Mouse (Mus musculus): ENCODE measurements at regions not wholly inside any gene's neighbourhood (a gene's known extent, or its start where the extent isn't known, plus 50 kb on each side); places are given as distances from the start of the nearest gene placed in this dataset.
A peak's percentile ranks its signal among the peaks of the same experiment; 100 is the strongest.

- Histone ChIP-seq H3K27ac (ENCODE audit: low read depth) (no peak overlapping the region), H3K4me2 (ENCODE audit: low read depth, low read length) (no peak overlapping the region), H3K27me3 (ENCODE audit: insufficient read depth, low read length) (no peaks in the 10 kb centered on the region), H3K36me3 (replicated peaks; ENCODE audit: insufficient read depth, low read length) (no peaks in the 10 kb centered on the region), H3K9me3 (ENCODE audit: low read length) (no peaks in the 10 kb centered on the region), H3K4me3 (ENCODE audit: low read depth, low read length) (no peak overlapping the region), H3K4me1 (ENCODE audit: insufficient read depth) (no peaks in the 10 kb centered on the region), H3K9ac (replicated peaks) (no peak overlapping the region)
- no peak for DNase-seq
- no peak for TF ChIP-seq EP300 (IDR thresholded peaks at IDR 0.05; ENCODE audit: low read depth)
- TF ChIP-seq CTCF (IDR thresholded peaks at IDR 0.05; ENCODE audit: low read depth) = no peak
- WGBS (ENCODE audit: insufficient replicate concordance) = 39% methylated on average over 1 of the region's 1 CpGs
- ATAC-seq = peak; percentile 79
Observed at GRCm38 (mm10) chr15:62871082-62871766, 973.8 kb downstream of the Gsdmc2 start.

GRCm38 (mm10) chr15:62862574-62862973, 982.4 kb downstream of the Gsdmc2 start:
- Histone ChIP-seq H3K4me2 (ENCODE audit: low read depth, low read length) (no peak overlapping the region), H3K4me3 (ENCODE audit: low read depth, low read length) (no peak overlapping the region), H3K9me3 (ENCODE audit: low read length) (no peaks in the 10 kb centered on the region), H3K4me1 (ENCODE audit: insufficient read depth) (no peaks in the 10 kb centered on the region), H3K36me3 (replicated peaks; ENCODE audit: insufficient read depth, low read length) (no peaks in the 10 kb centered on the region), H3K9ac (replicated peaks) (no peak overlapping the region), H3K27me3 (ENCODE audit: insufficient read depth, low read length) (no peaks in the 10 kb centered on the region), H3K27ac (ENCODE audit: low read depth) (no peak overlapping the region)
- TF ChIP-seq CTCF (IDR thresholded peaks at IDR 0.05; ENCODE audit: low read depth) (no peak), EP300 (IDR thresholded peaks at IDR 0.05; ENCODE audit: low read depth) (no peak)
- 84% methylated on average over 1 of the region's 1 CpGs for WGBS (ENCODE audit: insufficient replicate concordance)
- ATAC-seq (no peak), DNase-seq (no peak)

- Histone ChIP-seq H3K4me2 (ENCODE audit: low read depth, low read length) (no peak overlapping the region), H3K9ac (replicated peaks) (no peak overlapping the region), H3K4me3 (ENCODE audit: low read depth, low read length) (no peak overlapping the region), H3K4me1 (ENCODE audit: insufficient read depth) (no peaks in the 10 kb centered on the region), H3K27me3 (ENCODE audit: insufficient read depth, low read length) (no peaks in the 10 kb centered on the region), H3K27ac (ENCODE audit: low read depth) (no peak overlapping the region), H3K9me3 (ENCODE audit: low read length) (no peaks in the 10 kb centered on the region), H3K36me3 (replicated peaks; ENCODE audit: insufficient read depth, low read length) (no peaks in the 10 kb centered on the region)
- DNase-seq = no peak
- no peak for ATAC-seq
- no peak for TF ChIP-seq EP300 (IDR thresholded peaks at IDR 0.05; ENCODE audit: low read depth)
- TF ChIP-seq CTCF (IDR thresholded peaks at IDR 0.05; ENCODE audit: low read depth) = no peak
Observed at GRCm38 (mm10) chr15:62861422-62861821, 983.6 kb downstream of the Gsdmc2 start.

- no peak overlapping the region for H3K4me2 ChIP-seq (ENCODE audit: low read depth, low read length)
- no peaks in the 10 kb centered on the region for H3K9me3 ChIP-seq (ENCODE audit: low read length)
- TF ChIP-seq CTCF (IDR thresholded peaks at IDR 0.05; ENCODE audit: low read depth) (no peak), EP300 (IDR thresholded peaks at IDR 0.05; ENCODE audit: low read depth) (no peak)
- H3K9ac ChIP-seq (replicated peaks) = no peak overlapping the region
- no peak overlapping the region for H3K27ac ChIP-seq (ENCODE audit: low read depth)
- no peak for ATAC-seq
- no peaks in the 10 kb centered on the region for H3K4me1 ChIP-seq (ENCODE audit: insufficient read depth)
- no peaks in the 10 kb centered on the region for H3K27me3 ChIP-seq (ENCODE audit: insufficient read depth, low read length)
- DNase-seq = peak; percentile 20
- H3K4me3 ChIP-seq (ENCODE audit: low read depth, low read length) = no peak overlapping the region
- H3K36me3 ChIP-seq (replicated peaks; ENCODE audit: insufficient read depth, low read length) = no peaks in the 10 kb centered on the region
Observed at GRCm38 (mm10) chr15:62849326-62849725, 995.7 kb downstream of the Gsdmc2 start.

GRCm38 (mm10) chr15:62845884-62846283, 999.1 kb downstream of the Gsdmc2 start:
- no peak overlapping the region for H3K4me3 ChIP-seq (ENCODE audit: low read depth, low read length)
- H3K36me3 ChIP-seq (replicated peaks; ENCODE audit: insufficient read depth, low read length) = no peaks in the 10 kb centered on the region
- 70% methylated on average over 3 of the region's 3 CpGs for WGBS (ENCODE audit: insufficient replicate concordance)
- H3K27ac ChIP-seq (ENCODE audit: low read depth) = no peak overlapping the region
- no peaks in the 10 kb centered on the region for H3K27me3 ChIP-seq (ENCODE audit: insufficient read depth, low read length)
- no peak overlapping the region for H3K4me2 ChIP-seq (ENCODE audit: low read depth, low read length)
- no peak for TF ChIP-seq EP300 (IDR thresholded peaks at IDR 0.05; ENCODE audit: low read depth)
- no peak for TF ChIP-seq CTCF (IDR thresholded peaks at IDR 0.05; ENCODE audit: low read depth)
- ATAC-seq = no peak
- no peak for DNase-seq
- H3K4me1 ChIP-seq (ENCODE audit: insufficient read depth) = no peaks in the 10 kb centered on the region
- H3K9me3 ChIP-seq (ENCODE audit: low read length) = no peaks in the 10 kb centered on the region
- no peak overlapping the region for H3K9ac ChIP-seq (replicated peaks)

- no peaks in the 10 kb centered on the region for H3K4me1 ChIP-seq (ENCODE audit: insufficient read depth)
- DNase-seq = no peak
- no peak overlapping the region for H3K27ac ChIP-seq (ENCODE audit: low read depth)
- no peak overlapping the region for H3K4me3 ChIP-seq (ENCODE audit: low read depth, low read length)
- no peak overlapping the region for H3K4me2 ChIP-seq (ENCODE audit: low read depth, low read length)
- no peaks in the 10 kb centered on the region for H3K36me3 ChIP-seq (replicated peaks; ENCODE audit: insufficient read depth, low read length)
- H3K9ac ChIP-seq (replicated peaks) = no peak overlapping the region
- no peak for ATAC-seq
- TF ChIP-seq EP300 (IDR thresholded peaks at IDR 0.05; ENCODE audit: low read depth) = no peak
- TF ChIP-seq CTCF (IDR thresholded peaks at IDR 0.05; ENCODE audit: low read depth) = no peak
- H3K9me3 ChIP-seq (ENCODE audit: low read length) = no peaks in the 10 kb centered on the region
- H3K27me3 ChIP-seq (ENCODE audit: insufficient read depth, low read length) = no peaks in the 10 kb centered on the region
Observed at GRCm38 (mm10) chr15:62825586-62825985, 1019.4 kb downstream of the Gsdmc2 start.
